Mouse (Mus musculus): ENCODE results near the gene Sco2.

Gene Sco2

DNA sequence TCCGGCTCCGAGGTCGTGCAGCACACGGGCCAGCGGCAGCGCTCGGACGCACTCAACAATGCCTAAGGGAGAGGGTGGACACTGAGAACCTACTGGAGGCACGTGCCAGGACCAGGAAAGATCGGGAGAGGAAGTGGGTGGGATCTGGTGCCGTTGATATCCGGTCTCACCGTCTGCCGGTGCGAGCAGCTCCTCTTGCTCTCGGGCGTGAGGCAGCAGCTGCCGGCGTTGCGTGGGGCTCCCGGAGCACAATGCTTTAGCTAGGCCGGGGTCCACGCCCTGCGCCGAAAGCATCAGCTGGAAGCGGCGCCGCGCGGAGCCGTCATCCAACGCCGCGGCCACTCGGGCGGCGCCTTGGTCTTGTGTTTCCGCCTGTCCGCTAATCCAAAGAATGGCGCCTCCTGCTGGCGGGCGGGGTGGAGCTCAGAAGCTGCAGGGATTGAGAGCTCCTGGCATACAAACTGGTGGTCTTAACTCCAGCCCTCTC, at the start of gene Sco2:
Gene Sco2 (minus strand): TSS at position 85 of the 487 bp plus-strand sequence.
- peak; percentile 95 to 97 for DNase-seq (ENCODE audit: low spot score in 2 of 2)

GRCm38 (mm10) chr15:89421938-89422337, 48.3 kb upstream of the Sco2 start:
- no peak for DNase-seq (ENCODE audit: low spot score in 2 of 2)

DNA sequence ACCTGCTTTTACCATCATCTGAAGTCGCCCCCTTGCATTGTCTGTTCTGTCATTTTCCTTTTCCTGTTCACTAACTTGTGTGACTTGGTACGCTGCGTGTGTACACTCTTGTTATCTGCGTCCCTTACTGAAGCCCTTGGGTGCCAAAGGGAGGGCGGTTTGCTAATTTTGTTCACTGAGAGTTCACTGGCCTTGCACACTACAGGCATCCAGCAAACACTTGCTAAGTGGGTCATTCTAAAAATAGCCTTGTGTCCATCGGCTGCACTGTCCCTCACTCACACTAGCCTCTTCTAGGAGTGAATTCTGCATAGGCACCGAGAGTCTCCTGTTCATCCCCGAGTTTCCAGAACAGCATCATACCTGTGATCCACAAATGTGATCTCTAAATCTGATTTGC, 41.6 kb upstream of the Sco2 start:
- DNase-seq (ENCODE audit: low spot score in 2 of 2): no peak

- no peak for DNase-seq (ENCODE audit: low spot score in 2 of 2)
Observed at GRCm38 (mm10) chr15:89410118-89410517, 36.5 kb upstream of the Sco2 start, which contains the start of gene Syce3. Gene Syce3, minus strand, starts transcription at chr15:89410503.

- no peak for DNase-seq (ENCODE audit: low spot score in 2 of 2)
Observed at GRCm38 (mm10) chr15:89406691-89407090, 33.0 kb upstream of the Sco2 start.

DNA sequence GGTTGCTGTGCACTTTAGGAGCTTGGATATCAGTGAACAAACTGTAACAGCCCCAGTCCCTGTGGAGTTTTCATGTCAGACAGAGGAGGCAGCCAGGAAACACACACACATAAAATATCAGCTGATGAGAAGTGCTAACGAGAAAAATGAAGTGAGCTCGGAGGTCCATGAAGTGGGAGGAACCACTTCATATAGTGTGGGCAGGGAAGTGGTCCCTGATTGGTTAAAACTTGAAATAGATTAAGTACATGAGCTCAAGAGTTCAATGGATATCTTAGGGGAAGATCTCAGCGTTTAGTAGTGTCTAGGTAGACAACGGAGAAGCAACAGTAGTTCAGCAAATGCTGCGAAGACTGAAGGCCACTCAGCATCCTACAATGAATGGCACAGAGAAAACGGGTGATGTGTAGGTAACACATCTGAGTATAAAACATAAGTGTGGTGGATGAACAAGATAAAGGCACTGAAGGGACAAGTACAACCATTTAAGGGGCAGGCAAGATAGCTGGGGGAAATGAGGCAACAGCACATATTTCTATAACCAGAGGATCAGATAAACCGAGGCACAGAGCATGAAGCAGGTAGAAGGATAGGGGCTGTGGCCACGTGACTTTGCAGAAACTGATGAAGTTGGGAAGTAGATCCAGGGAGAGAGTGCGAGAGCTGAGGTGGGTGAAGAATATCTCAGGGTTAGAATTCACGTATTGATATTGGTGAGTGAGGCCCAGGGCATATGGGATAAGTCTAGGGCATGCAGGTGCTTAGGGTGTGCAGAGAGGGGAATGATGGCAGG, 31.4 kb upstream of the Sco2 start:
- DNase-seq (ENCODE audit: low spot score in 2 of 2): no peak

- no peak for DNase-seq (ENCODE audit: low spot score in 2 of 2)
Observed at GRCm38 (mm10) chr15:89402471-89402870, 28.8 kb upstream of the Sco2 start.

- DNase-seq (ENCODE audit: low spot score in 2 of 2): no peak
Observed at GRCm38 (mm10) chr15:89399716-89400115, 26.1 kb upstream of the Sco2 start.

- no peak for DNase-seq (ENCODE audit: low spot score in 2 of 2)
Observed at GRCm38 (mm10) chr15:89398146-89398545, 24.5 kb upstream of the Sco2 start.

- DNase-seq (ENCODE audit: low spot score in 2 of 2): no peak
Observed at GRCm38 (mm10) chr15:89396883-89397282, 23.2 kb upstream of the Sco2 start.

- no peak for DNase-seq (ENCODE audit: low spot score in 2 of 2)
Observed at GRCm38 (mm10) chr15:89390081-89390480, 16.4 kb upstream of the Sco2 start.

DNA sequence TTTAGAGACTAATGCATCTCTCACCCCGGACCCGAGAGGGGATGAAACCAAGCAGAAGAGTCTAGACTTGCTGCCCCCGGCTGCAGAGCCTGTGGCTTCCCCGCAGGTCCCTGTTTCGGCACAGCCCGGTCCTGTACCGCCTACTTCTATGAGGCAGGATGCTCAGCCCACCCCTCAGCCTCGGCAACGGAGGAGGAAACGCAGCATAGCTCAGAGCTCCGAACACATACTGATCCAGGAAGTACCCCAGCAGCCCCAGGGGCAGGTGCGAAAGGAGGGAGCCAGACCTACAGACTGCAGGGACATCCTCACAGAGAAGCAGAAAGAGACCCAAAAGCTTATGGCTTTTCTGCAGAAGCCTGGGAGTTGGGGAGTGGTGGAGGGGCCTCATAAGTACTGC, 13.5 kb upstream of the Sco2 start:
- DNase-seq (ENCODE audit: low spot score in 2 of 2): no peak

- no peak for DNase-seq (ENCODE audit: low spot score in 2 of 2)
Observed at GRCm38 (mm10) chr15:89384617-89385016, 11.0 kb upstream of the Sco2 start, which contains the start of gene Klhdc7b. Gene Klhdc7b, plus strand, starts transcription at chr15:89384917.

DNA sequence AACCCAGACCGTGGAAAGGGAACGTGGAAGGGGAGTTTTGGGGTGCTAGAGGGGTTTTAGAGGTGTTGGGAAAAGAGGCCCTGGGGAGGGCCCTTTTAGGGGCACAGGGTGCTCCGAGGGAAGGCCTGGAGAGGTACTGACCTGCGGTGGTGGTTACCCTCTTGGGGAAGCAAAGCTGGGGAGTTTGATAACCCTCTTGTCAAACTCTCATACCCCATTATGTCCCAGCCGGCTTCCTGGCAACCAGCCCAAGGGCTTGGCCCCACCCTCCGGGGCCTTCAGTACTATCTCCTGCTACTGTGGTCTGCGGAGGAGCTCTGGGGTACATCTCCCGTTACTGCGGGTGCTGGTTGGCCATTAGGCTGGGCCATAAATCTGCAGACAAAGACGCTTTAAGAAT, 5.8 kb upstream of the Sco2 start:
- DNase-seq (ENCODE audit: low spot score in 2 of 2): no peak

GRCm38 (mm10) chr15:89378831-89379401, 5.3 kb upstream of the Sco2 start, which contains the start of gene Odf3b:
Gene Odf3b, minus strand, starts transcription at chr15:89379282.
- DNase-seq (ENCODE audit: low spot score in 2 of 2): no peak

DNA sequence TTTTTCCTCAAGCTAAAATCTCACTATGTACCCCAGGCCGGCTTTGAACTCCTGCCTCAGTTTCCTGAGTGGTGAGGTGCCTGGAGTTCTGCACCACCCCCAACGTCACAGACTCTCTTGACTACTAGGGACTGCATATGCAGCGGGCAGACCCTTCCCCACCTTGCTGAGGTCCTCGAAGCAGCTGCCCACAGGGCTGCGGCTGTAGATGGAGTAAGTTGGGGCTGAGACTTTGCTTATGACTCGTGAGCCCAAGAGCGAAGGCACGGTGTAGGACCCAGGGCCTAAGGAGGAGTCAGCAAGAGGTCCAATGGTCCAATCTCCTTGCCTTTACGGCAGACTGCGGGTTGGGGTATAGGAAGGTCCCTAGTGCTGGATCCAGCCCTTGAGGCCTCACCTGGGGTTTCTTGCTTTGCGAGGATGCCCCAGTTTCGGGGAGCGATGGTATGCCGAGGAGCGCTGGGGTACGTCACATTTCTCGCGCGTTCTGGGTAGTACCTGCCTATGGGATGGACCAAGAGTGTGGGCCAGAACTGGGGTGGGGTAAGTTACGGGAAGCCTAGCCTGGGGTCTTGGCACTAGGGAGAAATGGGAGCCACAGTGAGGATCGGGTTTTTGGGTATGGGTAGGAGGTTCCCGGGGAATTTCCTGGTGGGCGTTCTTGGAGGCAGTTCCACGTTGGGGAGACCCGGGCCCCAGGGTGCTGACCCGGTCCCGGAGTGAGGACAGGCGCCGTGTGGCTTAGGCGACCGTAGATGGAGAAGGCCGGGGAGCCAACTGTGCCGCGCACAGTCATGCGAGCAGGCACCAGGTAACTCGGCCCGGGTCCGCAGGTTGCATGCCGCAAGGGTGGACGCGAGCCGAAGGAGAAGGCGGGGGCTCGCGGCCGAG, 4.5 kb upstream of the Sco2 start:
- no peak for DNase-seq (ENCODE audit: low spot score in 2 of 2)

GRCm38 (mm10) chr15:89377362-89377761, 3.7 kb upstream of the Sco2 start:
- no peak for DNase-seq (ENCODE audit: low spot score in 2 of 2)

- DNase-seq (ENCODE audit: low spot score in 2 of 2): no peak
Observed at GRCm38 (mm10) chr15:89376957-89377356, 3.3 kb upstream of the Sco2 start, which contains the start of gene Tymp. Gene Tymp, minus strand, starts transcription at chr15:89377039.

- no peak for DNase-seq (ENCODE audit: low spot score in 2 of 2)
Observed at GRCm38 (mm10) chr15:89376040-89376439, 2.4 kb upstream of the Sco2 start.

GRCm38 (mm10) chr15:89374801-89375534, 1.3 kb upstream of the Sco2 start:
- no peak for DNase-seq (ENCODE audit: low spot score in 2 of 2)

- DNase-seq (ENCODE audit: low spot score in 2 of 2): no peak
Observed at GRCm38 (mm10) chr15:89374340-89374739, 694 bp upstream of the Sco2 start.

Measured in frontal cortex, postnatal 25 days (tissue).